Mouse (Mus musculus): ENCODE results near the gene Senp1.

The Senp1 gene

DNA sequence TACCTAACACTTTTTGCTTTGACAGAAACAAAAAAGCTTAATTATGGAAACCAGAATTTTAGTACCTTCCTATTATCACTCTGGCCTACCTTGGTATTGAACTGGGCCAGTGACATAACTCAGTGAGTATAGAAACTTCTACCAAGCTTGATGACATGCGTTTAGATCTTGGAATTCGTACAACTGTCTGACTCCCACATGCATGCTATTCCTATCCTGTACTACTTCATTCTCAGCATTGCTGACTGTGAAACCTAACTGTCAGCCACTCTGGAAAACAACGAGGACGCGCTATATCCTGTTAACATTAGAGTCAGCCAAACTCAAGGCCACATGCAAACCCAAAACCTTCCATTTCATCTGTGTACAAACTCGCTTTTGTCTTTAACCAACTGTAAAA, 49.6 kb downstream of the Senp1 start:
- no peak for DNase-seq

- DNase-seq, result no peak
These were observed 51.0 kb downstream of the Senp1 start for GRCm38 (mm10) chr15:98042508-98042907.

DNA sequence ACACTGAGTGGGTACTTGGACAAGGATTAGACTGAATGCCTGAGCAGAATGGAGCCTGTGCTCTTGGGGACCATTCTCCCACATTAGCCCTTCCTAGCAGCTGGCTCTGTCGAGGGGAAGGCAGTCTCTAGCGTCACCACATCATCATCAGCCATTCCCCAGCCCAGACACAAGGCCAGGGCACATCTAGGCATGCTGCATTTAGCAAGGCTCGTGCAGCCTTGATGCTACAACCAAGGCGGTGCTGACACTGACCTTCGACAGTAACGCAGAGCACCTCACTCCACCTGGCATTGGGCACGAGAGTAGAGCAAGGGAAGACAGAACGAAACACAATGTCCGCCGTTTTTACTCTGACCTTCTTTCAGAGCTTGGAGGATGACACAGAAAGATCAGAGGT, 53.9 kb downstream of the Senp1 start:
- DNase-seq, result no peak

DNA sequence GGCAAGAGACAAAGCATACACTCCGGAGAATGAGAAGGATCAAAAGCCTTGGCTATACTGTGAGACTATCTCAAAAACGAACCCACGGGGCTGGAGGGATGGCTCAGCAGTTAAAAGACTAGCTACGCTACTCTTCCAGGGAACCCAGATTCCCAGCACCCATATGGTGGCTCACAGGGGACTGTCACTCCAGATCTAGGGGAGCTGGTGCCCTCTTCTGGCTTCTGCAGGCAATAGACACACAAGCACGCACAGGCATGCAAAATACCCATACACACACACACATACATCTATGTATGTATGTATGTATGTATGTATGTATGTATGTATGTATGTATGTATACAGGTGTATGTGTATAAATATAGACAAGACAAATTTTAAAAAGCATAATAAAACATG, 57.0 kb downstream of the Senp1 start:
- no peak for DNase-seq

DNA sequence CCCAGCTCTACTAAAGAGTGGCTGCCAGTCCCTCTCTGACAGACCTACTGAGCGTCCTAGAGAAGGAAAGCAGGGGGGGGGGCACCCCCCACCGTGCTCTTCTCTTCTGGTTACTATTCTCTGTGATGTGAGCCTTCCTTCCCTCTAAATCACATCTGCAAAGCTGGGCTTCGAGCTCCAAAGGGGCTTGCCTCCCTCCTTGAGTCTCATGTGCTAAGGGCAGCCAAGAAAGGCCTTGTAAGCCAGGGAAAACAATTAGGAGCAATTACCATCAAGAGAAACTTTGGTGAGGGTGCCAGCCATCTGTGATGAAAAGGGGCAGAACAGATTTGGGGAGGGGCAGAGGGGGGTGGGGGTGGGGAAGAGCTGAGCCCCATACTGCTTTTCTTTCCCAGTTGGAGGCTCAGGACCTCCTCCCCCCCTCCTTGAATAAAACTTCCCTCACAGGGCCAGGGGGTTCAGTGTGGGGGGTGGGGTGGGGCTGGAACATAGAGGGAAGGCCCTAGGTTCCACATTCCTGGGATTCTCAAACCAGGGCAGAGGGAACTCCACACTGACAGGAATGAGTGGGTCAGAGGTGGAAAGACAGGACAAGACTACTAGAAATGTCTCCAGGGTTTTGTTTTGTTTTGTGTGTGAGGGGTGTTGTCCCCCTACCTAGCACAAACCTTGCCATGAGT, 58.3 kb downstream of the Senp1 start:
- DNase-seq, result no peak

DNA sequence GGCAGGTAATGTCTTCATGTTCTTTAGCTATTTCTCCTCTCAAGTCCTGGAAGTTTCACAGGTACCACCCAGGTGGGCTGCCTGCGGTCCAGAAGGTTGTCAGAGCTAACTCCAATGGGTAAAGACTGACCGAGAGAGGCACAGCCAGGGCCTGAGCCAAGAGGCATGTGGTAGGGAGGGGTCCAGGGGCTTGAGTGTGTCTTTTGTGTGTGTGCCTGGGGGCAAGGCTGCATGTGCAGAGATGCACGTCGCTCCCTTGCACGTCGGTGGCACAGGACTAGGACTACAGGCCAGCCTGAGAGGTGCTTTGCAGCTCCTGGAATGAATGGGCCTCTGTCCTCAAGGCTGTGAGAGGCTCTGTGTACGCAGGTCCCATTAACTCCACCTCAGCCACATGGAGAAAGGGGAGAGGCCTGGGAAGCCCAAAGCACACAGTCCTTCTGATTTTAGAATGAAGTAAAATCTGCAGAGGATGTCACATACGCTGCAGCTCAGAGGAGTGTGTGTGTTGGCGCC, 60.3 kb downstream of the Senp1 start:
- no peak for DNase-seq

GRCm38 (mm10) chr15:98029798-98030197, 63.7 kb downstream of the Senp1 start:
- DNase-seq, result no peak

DNA sequence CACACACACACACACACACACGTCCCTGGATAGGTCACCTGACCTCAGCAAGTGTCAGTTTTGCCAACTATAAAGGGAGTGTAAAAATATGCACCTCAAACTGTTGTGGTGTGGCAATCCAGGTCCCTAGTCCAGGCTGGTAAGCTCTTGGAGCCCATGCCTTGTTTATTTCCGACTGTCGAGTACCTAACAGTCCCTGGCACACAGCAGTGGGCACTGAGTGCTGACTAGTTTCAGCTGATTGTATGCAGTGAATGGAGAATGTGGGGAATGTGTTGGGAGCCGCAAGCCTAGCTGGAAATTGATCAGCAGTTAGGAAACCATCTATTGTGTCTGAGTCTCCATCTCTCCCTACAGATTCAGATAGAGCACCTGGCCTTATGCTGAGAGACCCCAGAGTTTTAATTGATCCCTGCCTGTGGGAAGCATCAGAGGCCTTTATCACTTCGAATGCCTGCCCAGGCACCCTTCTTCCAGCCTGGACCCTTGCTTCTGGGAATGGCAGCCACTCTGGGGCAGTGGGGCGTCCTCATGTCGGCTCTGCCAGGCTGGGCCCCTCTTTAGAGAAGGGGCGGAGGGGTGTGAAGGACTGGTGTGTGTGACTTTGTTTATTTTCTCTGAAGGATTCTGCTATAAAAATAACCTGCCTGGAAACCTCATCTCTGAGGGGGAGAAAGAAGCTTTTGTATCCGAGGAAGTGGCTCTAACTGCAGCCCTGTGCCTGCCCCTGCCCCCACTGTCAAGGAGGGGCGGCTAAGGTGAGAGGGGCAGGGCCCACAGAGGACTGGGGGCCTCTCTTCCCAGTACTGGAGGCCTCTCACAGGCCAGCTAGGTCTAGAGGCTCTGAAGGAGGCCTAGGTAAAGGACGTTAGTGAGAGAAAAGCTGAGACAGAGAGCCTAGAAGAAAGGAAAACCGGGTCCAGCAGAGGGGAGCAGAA, 66.3 kb downstream of the Senp1 start:
- DNase-seq, result no peak

- DNase-seq, result no peak
These were observed 67.9 kb downstream of the Senp1 start for GRCm38 (mm10) chr15:98025611-98026010.

DNA sequence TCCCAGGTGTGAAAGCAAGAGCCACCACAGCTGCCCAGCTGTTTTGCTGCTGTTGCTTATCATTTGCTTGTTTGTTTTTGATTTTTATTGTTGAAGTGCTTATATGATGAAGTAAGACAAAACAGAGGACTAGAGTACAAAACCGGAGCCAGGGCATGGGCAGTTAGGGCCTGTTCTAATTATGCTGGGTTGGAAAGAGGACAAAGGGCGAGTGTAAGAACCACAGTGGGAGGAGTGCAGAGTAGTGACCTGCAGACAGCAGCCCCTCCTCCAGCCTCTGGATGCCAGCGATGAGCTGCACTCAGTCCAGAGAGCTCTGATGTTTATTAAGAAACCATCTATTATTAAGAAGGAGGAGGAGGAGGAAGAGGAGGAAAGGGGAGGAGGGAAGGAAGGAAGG, 70.4 kb downstream of the Senp1 start:
- DNase-seq, result no peak

- no peak for DNase-seq
These were observed 71.7 kb downstream of the Senp1 start for GRCm38 (mm10) chr15:98021886-98022285.

- DNase-seq, result no peak
These were observed 74.5 kb downstream of the Senp1 start for GRCm38 (mm10) chr15:98019047-98019446.

DNA sequence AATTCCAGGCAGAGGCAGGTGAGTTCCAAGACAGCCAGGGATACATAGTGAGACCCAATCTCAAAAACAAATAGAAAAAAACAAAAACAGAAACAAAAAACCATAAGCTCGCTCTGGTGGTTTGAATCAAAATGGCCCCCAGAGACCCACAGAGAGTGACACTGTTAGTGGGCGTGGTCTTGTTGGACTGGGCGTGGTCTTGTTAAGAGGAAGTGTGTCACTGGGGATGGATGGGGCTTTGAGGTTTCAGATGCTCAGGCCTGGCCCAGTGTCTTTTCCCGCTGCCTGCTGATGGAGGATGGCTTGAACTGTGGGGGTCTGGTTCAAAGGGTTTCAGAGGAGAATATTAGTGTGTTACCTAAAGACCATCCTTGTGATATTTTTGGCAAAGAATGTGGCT, 75.6 kb downstream of the Senp1 start:
- DNase-seq, result no peak

DNA sequence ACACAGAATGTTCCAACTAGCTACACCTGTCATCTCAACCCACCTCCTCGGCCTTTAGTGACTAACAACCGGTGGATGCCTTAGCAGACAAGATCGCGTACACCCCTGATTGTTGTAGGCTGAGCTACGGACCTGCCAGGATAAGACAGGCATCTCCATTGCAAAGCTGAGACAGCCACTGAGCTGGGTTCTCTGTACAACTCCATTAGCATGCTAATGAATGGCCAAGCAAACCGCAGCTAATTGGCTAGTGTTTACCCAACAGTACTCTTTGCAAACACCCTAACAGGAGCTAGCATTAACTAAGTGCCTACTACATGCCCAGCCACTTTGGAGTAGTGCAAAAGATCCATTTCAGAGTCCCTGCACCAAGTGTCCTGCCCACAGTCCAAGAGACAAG, 80.7 kb downstream of the Senp1 start:
- no peak for DNase-seq

DNA sequence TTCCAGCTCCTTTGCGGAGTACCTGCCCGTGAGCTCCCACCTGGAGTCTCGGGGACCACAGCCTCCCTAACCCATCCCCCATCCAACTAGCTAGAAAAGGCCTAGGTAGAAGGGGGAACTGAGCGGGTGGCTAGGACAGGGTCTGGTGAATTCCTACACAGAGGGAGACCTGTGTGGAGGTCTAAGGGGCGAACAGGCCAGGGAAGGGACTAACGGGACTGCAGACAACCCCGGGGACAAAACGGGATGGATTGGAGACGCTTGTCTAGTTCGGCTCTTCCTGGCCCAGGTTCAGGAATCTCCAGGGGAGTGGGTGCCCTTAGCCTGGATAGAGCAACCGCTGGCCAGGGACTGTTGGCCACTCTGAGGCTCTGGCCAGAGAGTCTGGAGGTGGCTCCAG, 88.4 kb downstream of the Senp1 start:
- DNase-seq, result no peak

- DNase-seq, result no peak
These were observed 88.8 kb downstream of the Senp1 start for GRCm38 (mm10) chr15:98004740-98005159.

GRCm38 (mm10) chr15:98003822-98004739, 89.5 kb downstream of the Senp1 start, which contains the start of gene Col2a1:
Col2a1 (minus strand) TSS chr15:98004695.
- no peak for DNase-seq

DNA sequence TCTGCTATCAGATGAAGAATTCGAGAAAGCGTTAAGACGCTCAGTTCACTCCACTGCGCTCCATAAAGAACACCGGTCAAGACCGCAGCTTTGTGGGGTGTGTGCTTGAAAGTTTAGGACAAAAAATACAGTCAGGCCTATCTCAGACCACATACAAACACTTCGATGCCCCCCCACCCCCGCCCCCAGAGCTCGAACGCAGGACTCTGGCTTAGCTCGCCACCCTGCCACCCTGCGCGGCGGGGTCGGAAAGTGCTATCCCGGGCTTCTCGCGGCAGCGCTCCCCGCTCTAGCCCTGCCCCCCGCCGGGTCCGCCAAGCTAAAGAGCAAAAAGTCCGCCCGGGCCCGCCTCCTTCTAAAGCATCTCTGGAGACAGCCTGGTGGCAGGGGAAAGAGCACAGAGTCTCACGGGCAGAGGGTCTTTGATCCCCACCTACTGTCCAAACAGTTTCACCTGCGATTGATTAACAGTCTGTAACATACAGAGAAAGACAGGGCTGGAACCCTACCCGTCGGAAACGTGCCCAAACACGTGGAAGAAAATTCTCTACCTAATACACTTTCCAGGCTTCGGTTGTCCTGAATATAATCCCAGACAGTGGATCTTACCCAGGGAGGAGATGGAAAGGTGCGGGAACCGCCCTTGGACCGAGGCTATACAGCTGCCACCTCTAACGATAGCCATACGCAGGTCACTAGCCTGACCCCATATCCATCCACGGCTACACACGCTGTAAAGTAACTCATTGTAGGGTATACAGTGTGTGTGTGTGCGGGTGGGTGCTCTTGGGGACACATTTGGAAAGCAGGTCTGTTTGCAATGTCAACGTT, 90.3 kb downstream of the Senp1 start:
- DNase-seq, result no peak

GRCm38 (mm10) chr15:98002113-98002990, 91.2 kb downstream of the Senp1 start:
- no peak for DNase-seq

GRCm38 (mm10) chr15:98001321-98002112, 92.0 kb downstream of the Senp1 start:
- no peak for DNase-seq
